Mouse (Mus musculus) erythroblast, embryonic 14.5 days (primary cell): ENCODE measurements at regions not wholly inside any gene's neighbourhood (a gene's known extent, or its start where the extent isn't known, plus 50 kb on each side); places are given as distances from the start of the nearest gene placed in this dataset.

Experiments used
- GATA1 ChIP-seq: IDR thresholded peaks from 2 replicates; pipeline ENCODE4 v1.6.1; 2012; ENCODE audit warnings: low read length, inconsistent platforms, mixed read lengths
- TAL1 ChIP-seq: IDR thresholded peaks from 3 replicates; pipeline ENCODE4 v1.6.1; 2012; ENCODE audit warnings: low read length, inconsistent platforms, mixed read lengths

- TF ChIP-seq TAL1 (no peak), GATA1 (no peak)
Measured at GRCm38 (mm10) chr11:111715401-111715800, 649.4 kb downstream of the Kcnj2 start.
